Mouse (Mus musculus): Measurements from ENCODE around the gene Krtap9-1. TPM values are rescaled to one million over a fixed set of nuclear protein-coding genes. Genes with fewer than 3 reads are reported as not detected.

The Krtap9-1 gene
- polyA plus RNA-seq, 1 experiment from 2014 or later: not detected

Other genes starting within 250 kb of the Krtap9-1 start
- not detected in 2 replicates for gene Krtap4-1, start 245.2 kb upstream of the Krtap9-1 start, polyA plus RNA-seq (2016; fragmentation: Nextera tagmentation; extraction: Ambion mirVana)
- gene Krtap4-2, start 238.3 kb upstream of the Krtap9-1 start, polyA plus RNA-seq (2016; fragmentation: Nextera tagmentation; extraction: Ambion mirVana): not detected in 2 replicates
- not detected in 2 replicates for gene Krtap4-7, start 229.3 kb upstream of the Krtap9-1 start, polyA plus RNA-seq (2016; fragmentation: Nextera tagmentation; extraction: Ambion mirVana)
- not detected in 2 replicates for gene Gm11555, start 223.2 kb upstream of the Krtap9-1 start, polyA plus RNA-seq (2016; fragmentation: Nextera tagmentation; extraction: Ambion mirVana)
- gene Gm11563, start 214.4 kb upstream of the Krtap9-1 start, polyA plus RNA-seq (2016; fragmentation: Nextera tagmentation; extraction: Ambion mirVana): not detected in 2 replicates
- not detected in 2 replicates for gene Krtap4-6, start 207.4 kb upstream of the Krtap9-1 start, polyA plus RNA-seq (2016; fragmentation: Nextera tagmentation; extraction: Ambion mirVana)
- gene Gm14190, start 182.6 kb upstream of the Krtap9-1 start, polyA plus RNA-seq (2016; fragmentation: Nextera tagmentation; extraction: Ambion mirVana): not detected in 2 replicates
- gene Gm14180, start 139.1 kb upstream of the Krtap9-1 start, polyA plus RNA-seq (2016; fragmentation: Nextera tagmentation; extraction: Ambion mirVana): not detected in 2 replicates
- gene Gm11595, start 100.5 kb upstream of the Krtap9-1 start, polyA plus RNA-seq (2016; fragmentation: Nextera tagmentation; extraction: Ambion mirVana): not detected in 2 replicates
- not detected in 2 replicates for gene Krtap4-8, start 92.7 kb upstream of the Krtap9-1 start, polyA plus RNA-seq (2016; fragmentation: Nextera tagmentation; extraction: Ambion mirVana)
- not detected in 2 replicates for gene Krtap4-9, start 88.2 kb upstream of the Krtap9-1 start, polyA plus RNA-seq (2016; fragmentation: Nextera tagmentation; extraction: Ambion mirVana)
- gene Gm11596, start 79.9 kb upstream of the Krtap9-1 start, polyA plus RNA-seq (2016; fragmentation: Nextera tagmentation; extraction: Ambion mirVana): not detected in 2 replicates
- gene Gm11569, start 74.5 kb upstream of the Krtap9-1 start, polyA plus RNA-seq (2016; fragmentation: Nextera tagmentation; extraction: Ambion mirVana): not detected in 2 replicates
- not detected in 2 replicates for gene Gm11554, start 68.9 kb upstream of the Krtap9-1 start, polyA plus RNA-seq (2016; fragmentation: Nextera tagmentation; extraction: Ambion mirVana)
- not detected in 2 replicates for gene Krtap4-13, start 63.5 kb upstream of the Krtap9-1 start, polyA plus RNA-seq (2016; fragmentation: Nextera tagmentation; extraction: Ambion mirVana)
- gene Gm11564, start 57.7 kb upstream of the Krtap9-1 start, polyA plus RNA-seq (2016; fragmentation: Nextera tagmentation; extraction: Ambion mirVana): not detected in 2 replicates
- gene 2300003K06Rik, start 35.3 kb upstream of the Krtap9-1 start, polyA plus RNA-seq (2016; fragmentation: Nextera tagmentation; extraction: Ambion mirVana): not detected in 2 replicates
- not detected in 2 replicates for gene Krtap4-16, start 21.8 kb upstream of the Krtap9-1 start, polyA plus RNA-seq (2016; fragmentation: Nextera tagmentation; extraction: Ambion mirVana)
- gene Gm11568, start 15.5 kb upstream of the Krtap9-1 start, polyA plus RNA-seq (2016; fragmentation: Nextera tagmentation; extraction: Ambion mirVana): not detected in 2 replicates
- gene Gm11559, start 8.9 kb upstream of the Krtap9-1 start, polyA plus RNA-seq (2016; fragmentation: Nextera tagmentation; extraction: Ambion mirVana): not detected in 2 replicates
- not detected in 2 replicates for gene Gm11567, start 5.8 kb downstream of the Krtap9-1 start, polyA plus RNA-seq (2016; fragmentation: Nextera tagmentation; extraction: Ambion mirVana)
- not detected in 2 replicates for gene Krtap31-1, start 34.5 kb downstream of the Krtap9-1 start, polyA plus RNA-seq (2016; fragmentation: Nextera tagmentation; extraction: Ambion mirVana)
- not detected in 2 replicates for gene Gm11565, start 41.4 kb downstream of the Krtap9-1 start, polyA plus RNA-seq (2016; fragmentation: Nextera tagmentation; extraction: Ambion mirVana)
- not detected in 2 replicates for gene Krtap31-2, start 62.9 kb downstream of the Krtap9-1 start, polyA plus RNA-seq (2016; fragmentation: Nextera tagmentation; extraction: Ambion mirVana)
- gene Krtap9-5, start 75.1 kb downstream of the Krtap9-1 start, polyA plus RNA-seq (2016; fragmentation: Nextera tagmentation; extraction: Ambion mirVana): not detected in 2 replicates
- gene Krtap29-1, start 105.7 kb downstream of the Krtap9-1 start, polyA plus RNA-seq (2016; fragmentation: Nextera tagmentation; extraction: Ambion mirVana): not detected in 2 replicates
- not detected in 2 replicates for gene Krtap16-1, start 113.2 kb downstream of the Krtap9-1 start, polyA plus RNA-seq (2016; fragmentation: Nextera tagmentation; extraction: Ambion mirVana)
- not detected in 2 replicates for gene Krtap17-1, start 120.6 kb downstream of the Krtap9-1 start, polyA plus RNA-seq (2016; fragmentation: Nextera tagmentation; extraction: Ambion mirVana)
- not detected in 2 replicates for gene Krt33a, start 142.8 kb downstream of the Krtap9-1 start, polyA plus RNA-seq (2016; fragmentation: Nextera tagmentation; extraction: Ambion mirVana)
- gene Krt33b, start 156.5 kb downstream of the Krtap9-1 start, polyA plus RNA-seq (2016; fragmentation: Nextera tagmentation; extraction: Ambion mirVana): not detected in 2 replicates
- not detected in 2 replicates for gene Krt34, start 168.2 kb downstream of the Krtap9-1 start, polyA plus RNA-seq (2016; fragmentation: Nextera tagmentation; extraction: Ambion mirVana)
- gene Krt31, start 177.2 kb downstream of the Krtap9-1 start, polyA plus RNA-seq (2016; fragmentation: Nextera tagmentation; extraction: Ambion mirVana): not detected in 2 replicates
- gene Krt32, start 214.8 kb downstream of the Krtap9-1 start, polyA plus RNA-seq (2016; fragmentation: Nextera tagmentation; extraction: Ambion mirVana): not detected in 2 replicates
- gene Krt35, start 222.9 kb downstream of the Krtap9-1 start, polyA plus RNA-seq (2016; fragmentation: Nextera tagmentation; extraction: Ambion mirVana): not detected in 2 replicates
- 0.09 TPM in 1 of 2 replicates, not detected in the other for gene Krt36, start 232.2 kb downstream of the Krtap9-1 start, polyA plus RNA-seq (2016; fragmentation: Nextera tagmentation; extraction: Ambion mirVana)
- not detected in 2 replicates for gene Krt13, start 248.2 kb downstream of the Krtap9-1 start, polyA plus RNA-seq (2016; fragmentation: Nextera tagmentation; extraction: Ambion mirVana)

Data from embryonic facial prominence, embryonic 10.5 days (tissue).